Mouse (Mus musculus): ENCODE results near the gene Ccdc194. TPM values are rescaled to one million over a fixed set of nuclear protein-coding genes. Genes with fewer than 3 reads are reported as not detected.

Ccdc194 gene
- polyA plus RNA-seq, 1 experiment from 2014 or later, result 0.30 TPM

DNA sequence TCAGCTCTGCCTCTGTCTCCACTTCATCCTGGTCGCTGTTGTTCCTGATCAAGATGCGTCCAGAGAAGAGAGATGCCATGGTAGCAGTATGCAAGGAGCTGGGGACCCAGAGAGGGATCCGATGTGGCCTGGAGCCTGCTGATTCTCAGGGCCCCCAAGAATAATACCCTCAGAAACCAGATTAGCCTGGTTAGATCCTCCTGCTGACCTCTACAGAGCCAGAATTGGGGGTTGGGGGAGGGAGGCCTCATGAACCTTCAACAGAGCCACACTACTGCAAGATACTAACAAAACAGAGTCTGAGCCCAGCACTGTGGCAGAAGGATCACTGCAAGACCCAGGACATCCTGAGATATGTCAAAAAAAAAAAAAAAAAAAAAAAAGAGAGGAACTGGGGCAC is 41.0 kb upstream of the Ccdc194 start, which contains the start of gene Nxnl1:
Nxnl1 (minus strand) TSS at position 101 of the 400 bp plus-strand sequence.
- Histone ChIP-seq H3K27me3 (peaks cover 17% of the 10 kb centered on the region), H3K9me3 (replicated peaks) (no peaks in the 10 kb centered on the region), H3K9ac (no peak within 1 kb of the TSS), H3K36me3 (no peaks in the 10 kb centered on the region), H3K4me3 (no peak within 1 kb of the TSS), H3K4me2 (no peak within 1 kb of the TSS), H3K4me1 (replicated peaks) (peaks cover 38% of the 10 kb centered on the region), H3K27ac (no peak within 1 kb of the TSS)
- ATAC-seq (replicated peaks; ENCODE audit: insufficient number of reproducible peaks, insufficient read depth, low FRiP score, low read depth), result no peak
- WGBS, result 63% methylated on average over 3 of the region's 3 CpGs

DNA sequence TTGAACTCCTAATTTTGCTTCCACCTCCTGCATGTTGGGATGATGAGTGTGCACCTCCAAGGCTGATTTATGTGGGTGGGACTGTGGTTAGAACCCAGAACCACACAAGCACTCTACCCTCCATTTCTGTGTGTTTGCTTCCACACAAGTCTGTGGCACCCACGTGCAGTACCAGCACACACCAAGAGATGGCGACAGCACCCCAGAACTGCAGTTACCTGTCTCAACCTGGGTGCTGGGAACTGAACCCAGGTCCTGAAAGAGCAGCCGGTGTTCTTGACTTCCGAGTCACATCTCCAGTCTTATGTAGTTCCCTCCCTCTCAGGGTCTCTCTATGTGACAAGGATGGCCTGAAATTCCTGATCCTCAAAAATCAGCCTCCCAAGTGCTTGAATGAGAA is 38.5 kb upstream of the Ccdc194 start:
- Histone ChIP-seq H3K4me1 (replicated peaks) (peaks cover 19% of the 10 kb centered on the region), H3K27me3 (peaks cover 37% of the 10 kb centered on the region), H3K27ac (no peak overlapping the region), H3K9ac (no peak overlapping the region), H3K36me3 (no peaks in the 10 kb centered on the region), H3K9me3 (replicated peaks) (no peaks in the 10 kb centered on the region), H3K4me2 (no peak overlapping the region), H3K4me3 (no peak overlapping the region)
- no peak for ATAC-seq (replicated peaks; ENCODE audit: insufficient number of reproducible peaks, insufficient read depth, low FRiP score, low read depth)
- WGBS, result 84% methylated on average over 4 of the region's 4 CpGs

DNA sequence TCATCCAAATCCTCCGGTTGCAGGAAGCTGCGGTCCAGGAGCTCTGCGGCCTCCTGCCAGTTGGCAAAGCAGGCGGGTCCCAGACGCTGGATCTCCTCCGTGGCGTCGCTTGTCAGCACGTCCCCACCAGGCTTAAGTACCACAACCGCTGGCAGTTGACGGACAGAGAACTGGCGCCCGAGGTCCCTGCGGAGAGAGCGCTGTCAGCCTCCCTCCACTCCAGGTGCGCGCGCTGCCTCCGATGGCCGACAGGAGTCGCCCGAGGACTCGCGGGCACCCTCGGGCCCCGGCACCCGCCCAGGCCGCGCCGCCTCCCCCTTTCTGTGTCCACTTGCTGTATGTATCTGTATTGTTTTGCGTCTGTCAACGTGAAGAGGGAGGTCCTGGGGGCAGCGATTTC is 37.2 kb upstream of the Ccdc194 start:
- Histone ChIP-seq H3K36me3 (no peaks in the 10 kb centered on the region), H3K9me3 (replicated peaks) (no peaks in the 10 kb centered on the region), H3K27ac (no peak overlapping the region), H3K4me2 (peak overlapping the region; percentile 53), H3K4me1 (replicated peaks) (peaks cover 20% of the 10 kb centered on the region), H3K27me3 (peaks cover 50% of the 10 kb centered on the region), H3K9ac (no peak overlapping the region), H3K4me3 (peak overlapping the region; percentile 26)
- WGBS, result under 1% methylated on average over 33 of the region's 33 CpGs
- ATAC-seq (replicated peaks; ENCODE audit: insufficient number of reproducible peaks, insufficient read depth, low FRiP score, low read depth), result no peak; the same call in 1 of the 2 replicates

DNA sequence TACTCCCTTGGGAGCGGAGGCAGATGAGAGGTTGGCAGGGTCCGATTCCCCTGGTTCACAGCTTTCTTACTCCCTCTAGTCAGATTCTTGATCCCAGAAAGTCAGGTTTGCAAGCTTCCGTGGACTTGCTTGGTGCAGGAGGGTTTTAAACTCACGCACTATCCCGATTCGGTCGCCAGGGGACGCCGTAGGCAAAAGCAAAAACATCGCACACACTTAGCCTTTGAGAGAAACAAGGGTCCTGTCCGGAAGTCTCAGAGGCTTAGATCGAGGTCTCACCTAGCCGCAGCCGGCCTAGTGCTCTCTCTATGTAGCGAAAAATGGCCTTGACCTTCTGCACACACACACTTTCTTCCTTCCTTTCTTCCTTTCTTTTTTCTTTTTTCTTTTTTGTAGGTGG is 35.9 kb upstream of the Ccdc194 start:
- Histone ChIP-seq H3K9ac (no peak overlapping the region), H3K4me3 (no peak overlapping the region), H3K9me3 (replicated peaks) (no peaks in the 10 kb centered on the region), H3K27me3 (peaks cover 63% of the 10 kb centered on the region), H3K4me2 (no peak overlapping the region), H3K27ac (no peak overlapping the region), H3K4me1 (replicated peaks) (peaks cover 20% of the 10 kb centered on the region), H3K36me3 (no peaks in the 10 kb centered on the region)
- ATAC-seq (replicated peaks; ENCODE audit: insufficient number of reproducible peaks, insufficient read depth, low FRiP score, low read depth), result no peak
- WGBS, result 2% methylated on average over 15 of the region's 15 CpGs

DNA sequence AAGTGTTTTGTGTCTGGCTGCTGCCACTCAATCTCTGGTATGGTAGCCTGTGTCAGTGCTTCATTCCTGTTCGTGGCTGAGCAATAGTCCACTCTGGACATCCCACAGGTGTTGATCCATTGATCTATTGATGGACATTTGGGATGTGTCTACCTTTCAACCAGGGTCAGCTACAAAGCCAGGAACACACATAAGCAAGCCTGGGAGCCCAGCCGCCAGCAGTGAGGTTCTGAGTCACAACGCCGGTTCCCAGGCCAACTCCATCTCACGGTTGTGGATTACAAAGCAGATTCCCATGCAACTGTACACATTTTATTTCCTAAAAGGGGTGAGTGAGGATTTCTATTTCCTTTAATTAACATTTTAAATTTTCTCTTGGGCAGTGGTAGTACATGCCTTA is 35.3 kb upstream of the Ccdc194 start:
- Histone ChIP-seq H3K9me3 (replicated peaks) (no peaks in the 10 kb centered on the region), H3K4me1 (replicated peaks) (peaks cover 20% of the 10 kb centered on the region), H3K27ac (no peak overlapping the region), H3K9ac (no peak overlapping the region), H3K36me3 (no peaks in the 10 kb centered on the region), H3K4me2 (no peak overlapping the region), H3K27me3 (peaks cover 68% of the 10 kb centered on the region), H3K4me3 (no peak overlapping the region)
- 83% methylated on average over 5 of the region's 5 CpGs for WGBS
- no peak for ATAC-seq (replicated peaks; ENCODE audit: insufficient number of reproducible peaks, insufficient read depth, low FRiP score, low read depth)

DNA sequence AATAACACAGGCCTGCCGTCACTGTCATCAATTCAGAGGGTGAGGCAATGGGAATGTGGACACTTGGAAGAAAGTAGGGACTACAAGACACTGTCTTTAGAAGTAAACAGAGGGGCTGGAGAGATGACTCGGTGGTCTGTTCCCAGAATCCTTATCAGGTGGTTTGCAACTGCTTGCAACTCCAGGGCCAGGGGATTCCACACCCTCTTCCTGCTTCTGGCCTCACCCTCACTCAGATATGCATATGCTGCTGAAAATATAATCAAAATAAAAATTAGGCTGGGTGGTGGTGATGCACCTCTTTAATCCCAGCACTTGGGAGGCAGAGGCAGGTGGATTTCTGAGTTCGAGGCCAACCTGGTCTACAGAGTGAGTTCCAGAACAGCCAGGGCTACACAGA is 34.6 kb upstream of the Ccdc194 start:
- peaks cover 20% of the 10 kb centered on the region for H3K4me1 ChIP-seq (replicated peaks)
- no peak overlapping the region for H3K9ac ChIP-seq
- H3K4me2 ChIP-seq, result no peak overlapping the region
- peaks cover 73% of the 10 kb centered on the region for H3K27me3 ChIP-seq
- H3K4me3 ChIP-seq, result no peak overlapping the region
- no peak overlapping the region for H3K27ac ChIP-seq
- WGBS, result 67% methylated on average over 3 of the region's 3 CpGs
- no peaks in the 10 kb centered on the region for H3K36me3 ChIP-seq
- H3K9me3 ChIP-seq (replicated peaks), result no peaks in the 10 kb centered on the region
- no peak for ATAC-seq (replicated peaks; ENCODE audit: insufficient number of reproducible peaks, insufficient read depth, low FRiP score, low read depth)

DNA sequence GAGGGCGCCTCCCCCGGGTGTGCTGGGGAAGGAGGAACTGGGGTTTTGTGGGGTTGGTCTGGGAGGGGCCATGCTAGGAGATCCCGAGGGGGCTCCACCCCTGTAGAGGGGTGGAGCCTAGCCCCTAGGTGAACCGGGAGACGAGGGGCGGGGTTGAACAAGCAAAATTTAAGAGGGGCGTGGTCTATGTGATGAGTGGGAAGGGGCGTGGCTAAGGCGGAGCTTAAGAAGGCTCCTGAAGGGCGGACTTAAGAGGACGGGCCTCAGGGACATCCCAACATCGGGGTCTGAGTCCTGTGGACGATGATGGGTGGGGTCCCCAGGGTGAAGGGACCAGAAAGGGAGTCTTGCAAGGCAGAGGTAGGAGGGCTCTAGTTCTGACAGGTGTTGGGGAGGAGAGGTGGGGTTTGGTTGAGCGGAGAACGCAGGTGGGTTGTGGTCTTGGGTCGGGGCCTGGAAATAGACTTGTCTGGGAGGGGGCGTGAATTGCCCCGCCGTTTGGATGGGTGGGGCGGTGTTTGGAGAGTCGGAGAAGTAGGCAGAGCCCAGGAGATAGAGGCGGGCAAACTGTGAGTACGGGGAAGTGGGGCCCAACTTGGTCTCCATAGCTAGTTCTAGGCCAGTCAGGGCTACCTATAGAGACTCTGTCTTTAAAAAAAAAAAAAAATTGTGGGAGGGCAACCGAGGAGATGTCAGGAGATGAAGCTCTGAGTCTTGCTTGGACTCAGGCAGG is 33.6 kb upstream of the Ccdc194 start:
- ATAC-seq (replicated peaks; ENCODE audit: insufficient number of reproducible peaks, insufficient read depth, low FRiP score, low read depth), result peak; percentile 23; the same call in 1 of the 2 replicates
- peaks cover 20% of the 10 kb centered on the region for H3K4me1 ChIP-seq (replicated peaks)
- H3K27me3 ChIP-seq, result peaks cover 73% of the 10 kb centered on the region
- 2% methylated on average over 24 of the region's 24 CpGs for WGBS
- 0 out of 2 replicates have a peak overlapping the region, but pooled peaks have one; percentile 21 for H3K9ac ChIP-seq
- peak overlapping the region; percentile 66 for H3K4me2 ChIP-seq
- H3K27ac ChIP-seq, result no peak overlapping the region
- no peaks in the 10 kb centered on the region for H3K9me3 ChIP-seq (replicated peaks)
- peak overlapping the region; percentile 48 for H3K4me3 ChIP-seq
- no peaks in the 10 kb centered on the region for H3K36me3 ChIP-seq

DNA sequence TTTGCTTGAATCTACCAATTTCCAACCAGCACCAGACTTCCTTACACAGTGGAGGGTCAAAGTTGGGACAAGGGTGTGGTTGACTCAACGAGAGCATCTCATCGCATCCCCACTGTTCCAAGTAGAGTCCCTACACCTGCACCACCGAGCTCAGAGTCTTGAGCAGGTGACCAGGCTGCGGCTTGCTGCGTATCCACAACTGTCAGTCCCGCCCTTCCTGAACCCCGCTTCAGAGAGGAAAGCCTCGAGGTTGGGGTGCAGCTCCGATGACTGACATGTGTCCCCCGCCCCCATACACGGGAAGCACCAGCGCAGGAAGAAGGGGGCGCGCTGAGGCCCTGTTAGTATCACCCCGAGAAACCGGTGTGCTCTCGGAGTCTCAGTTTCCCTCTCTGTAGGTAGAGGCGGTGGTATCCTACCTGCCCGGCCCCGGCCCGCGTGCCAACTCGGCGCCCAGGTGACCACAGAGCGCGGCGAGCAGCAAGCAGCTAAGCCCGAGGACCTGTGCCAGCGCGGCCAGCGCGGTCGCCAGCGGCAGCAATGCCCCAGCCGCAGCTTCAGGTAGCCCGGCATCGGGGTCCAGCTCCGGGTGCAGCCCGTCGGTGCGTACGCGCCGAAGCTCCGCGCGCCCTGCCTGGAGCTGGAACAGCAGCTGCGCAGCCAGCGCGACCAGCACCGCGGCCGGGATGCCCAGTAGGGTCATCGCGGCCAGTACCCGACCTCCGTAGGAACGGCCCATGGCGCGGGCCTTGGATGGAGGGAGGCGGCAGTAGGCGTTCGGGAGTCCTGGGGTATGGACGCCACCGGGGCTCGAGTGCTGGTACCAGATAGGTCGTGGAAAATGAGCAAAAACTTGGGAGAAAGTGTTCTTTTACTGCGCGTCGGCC is 32.8 kb upstream of the Ccdc194 start, which contains the start of gene Tmem221:
Tmem221 (minus strand) TSS at position 801 of the 887 bp plus-strand sequence.
- peak; percentile 10; the same call in 1 of the 2 replicates for ATAC-seq (replicated peaks; ENCODE audit: insufficient number of reproducible peaks, insufficient read depth, low FRiP score, low read depth)
- Histone ChIP-seq H3K4me2 (peak within 1 kb of the TSS; percentile 66), H3K9me3 (replicated peaks) (no peaks in the 10 kb centered on the region), H3K36me3 (no peaks in the 10 kb centered on the region), H3K27ac (no peak within 1 kb of the TSS), H3K9ac (0 out of 2 replicates have a peak within 1 kb of the TSS, but pooled peaks have one; percentile 21), H3K27me3 (peaks cover 70% of the 10 kb centered on the region), H3K4me3 (peak within 1 kb of the TSS; percentile 48), H3K4me1 (replicated peaks) (peaks cover 20% of the 10 kb centered on the region)
- 4% methylated on average over 70 of the region's 70 CpGs for WGBS

DNA sequence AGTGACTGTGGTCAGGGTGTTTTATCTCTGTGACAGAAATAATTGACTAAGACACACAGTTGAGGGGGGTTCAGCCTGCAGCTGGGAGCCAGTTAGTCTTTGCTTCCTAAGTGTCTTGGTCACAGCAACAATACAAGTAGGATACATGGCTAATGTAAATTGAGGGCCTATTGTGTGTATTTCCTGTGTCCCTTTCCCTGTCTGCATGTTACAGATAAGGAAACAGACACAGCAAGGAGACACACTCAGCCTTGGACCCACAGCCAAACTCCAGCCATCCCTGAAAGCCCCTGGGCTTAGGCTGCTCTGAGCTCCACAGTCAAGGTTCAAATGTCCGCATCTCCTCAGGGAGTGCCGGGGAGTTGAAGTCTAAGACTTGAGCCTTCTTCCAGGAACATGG is 29.1 kb upstream of the Ccdc194 start:
- H3K9me3 ChIP-seq (replicated peaks), result no peaks in the 10 kb centered on the region
- H3K4me1 ChIP-seq (replicated peaks), result peaks cover 12% of the 10 kb centered on the region
- peaks cover 42% of the 10 kb centered on the region for H3K27me3 ChIP-seq
- no peaks in the 10 kb centered on the region for H3K36me3 ChIP-seq
- no peak; the same call in 1 of the 2 replicates for ATAC-seq (replicated peaks; ENCODE audit: insufficient number of reproducible peaks, insufficient read depth, low FRiP score, low read depth)
- H3K4me2 ChIP-seq, result no peak overlapping the region
- 0 out of 2 replicates have a peak overlapping the region, but pooled peaks have one; percentile 34 for H3K27ac ChIP-seq
- 78% methylated on average over 2 of the region's 2 CpGs for WGBS
- no peak overlapping the region for H3K4me3 ChIP-seq
- H3K9ac ChIP-seq, result no peak overlapping the region

DNA sequence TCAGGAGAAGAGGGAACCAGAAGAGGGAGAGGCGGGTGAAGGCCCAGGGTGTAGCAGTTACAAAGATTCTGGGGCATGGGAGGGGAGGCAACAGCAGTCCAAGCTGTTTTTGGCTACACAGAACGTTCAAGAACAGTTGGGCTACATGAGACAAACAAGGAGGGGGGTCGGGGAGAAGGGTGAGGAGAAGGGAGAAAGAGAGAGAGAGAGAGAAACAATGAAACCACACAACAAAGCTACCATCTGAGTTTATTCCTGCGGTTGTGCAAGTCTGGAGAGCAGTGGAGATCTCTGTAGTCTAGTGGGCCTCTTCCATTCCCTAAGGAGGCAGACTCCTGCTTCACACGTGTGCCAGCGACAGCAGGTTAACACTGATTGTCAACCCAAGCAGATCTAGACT is 28.5 kb upstream of the Ccdc194 start:
- WGBS, result 69% methylated on average over 6 of the region's 6 CpGs
- Histone ChIP-seq H3K27ac (0 out of 2 replicates have a peak overlapping the region, but pooled peaks have one; percentile 34), H3K4me2 (no peak overlapping the region), H3K9ac (no peak overlapping the region), H3K4me3 (no peak overlapping the region), H3K27me3 (peaks cover 36% of the 10 kb centered on the region), H3K36me3 (no peaks in the 10 kb centered on the region), H3K9me3 (replicated peaks) (no peaks in the 10 kb centered on the region), H3K4me1 (replicated peaks) (peaks cover 9% of the 10 kb centered on the region)
- no peak for ATAC-seq (replicated peaks; ENCODE audit: insufficient number of reproducible peaks, insufficient read depth, low FRiP score, low read depth)

DNA sequence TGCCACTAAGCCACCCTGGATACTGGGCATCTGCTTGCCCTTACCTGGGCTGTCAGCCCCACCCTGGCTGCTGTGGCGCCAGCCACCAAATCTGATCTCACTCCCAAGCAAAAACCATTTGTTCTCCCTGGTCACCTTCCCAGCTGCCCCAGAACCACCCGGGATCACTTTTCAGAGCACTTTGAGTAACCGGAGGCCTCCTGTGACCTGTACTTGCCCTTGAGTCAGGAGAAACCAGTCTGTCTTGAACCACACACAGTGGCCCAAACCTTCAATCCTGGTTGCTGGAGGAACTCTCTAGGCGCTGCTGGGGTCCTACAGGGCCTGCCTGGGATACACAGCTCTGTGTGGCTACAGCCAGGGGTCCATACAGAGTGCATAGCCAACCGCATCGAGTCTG is 27.3 kb upstream of the Ccdc194 start:
- no peak overlapping the region for H3K27ac ChIP-seq
- H3K4me2 ChIP-seq, result no peak overlapping the region
- no peak overlapping the region for H3K4me3 ChIP-seq
- H3K27me3 ChIP-seq, result peaks cover 23% of the 10 kb centered on the region
- WGBS, result 54% methylated on average over 6 of the region's 6 CpGs
- no peak overlapping the region for H3K9ac ChIP-seq
- H3K36me3 ChIP-seq, result peaks cover 11% of the 10 kb centered on the region; the same call in 1 of the 2 replicates
- no peaks in the 10 kb centered on the region for H3K9me3 ChIP-seq (replicated peaks)
- ATAC-seq (replicated peaks; ENCODE audit: insufficient number of reproducible peaks, insufficient read depth, low FRiP score, low read depth), result no peak
- no peaks in the 10 kb centered on the region for H3K4me1 ChIP-seq (replicated peaks)
